Mouse (Mus musculus): ENCODE data around the gene Nlk.

- TF ChIP-seq POLR2A (IDR thresholded peaks at IDR 0.05; ENCODE audit: borderline replicate concordance, extremely low read depth, insufficient read depth, insufficient read length, poor library complexity, severe bottlenecking) (no peak), CTCF (IDR thresholded peaks at IDR 0.05; ENCODE audit: borderline replicate concordance, extremely low read depth, insufficient read depth, insufficient read length) (no peak)
Measured at GRCm38 (mm10) chr11:78582848-78583247, 114.3 kb downstream of the Nlk start.

All from brain, embryonic 14.5 days (tissue).